Mouse (Mus musculus) intestine, postnatal 0 days (tissue): ENCODE results near the gene Cdc6. TPM values are rescaled to one million over a fixed set of nuclear protein-coding genes. Genes with fewer than 3 reads are reported as not detected.

Source experiments
- ATAC-seq: fragments of 200-750 bp; cut with Nextera tagmentation; 2 replicates; pipeline ENCODE4 v1.8.0; 2017; ENCODE audit warnings: mild to moderate bottlenecking, moderate TSS enrichment, moderate library complexity
- H3K27ac ChIP-seq: fragments of 300-500 bp; sonication (generic); 2 replicates; pipeline ENCODE4 v1.5.1; 2014; ENCODE audit warnings: mild to moderate bottlenecking, low read depth, low read length, moderate library complexity
- H3K27me3 ChIP-seq: fragments of 300-500 bp; sonication (generic); replicated peaks from 2 replicates; pipeline ENCODE4 v1.6.1; 2014; ENCODE audit warnings: low read length, mixed read lengths; ENCODE audit not compliant: control insufficient read depth, insufficient read depth
- H3K36me3 ChIP-seq: fragments of 300-500 bp; sonication (generic); 2 replicates; pipeline ENCODE4 v1.6.1; 2014; ENCODE audit warnings: mild to moderate bottlenecking, moderate library complexity; ENCODE audit not compliant: control insufficient read depth, insufficient read depth
- H3K4me1 ChIP-seq: fragments of 300-500 bp; sonication (generic); replicated peaks from 2 replicates; pipeline ENCODE4 v1.6.1; 2014; ENCODE audit warnings: antibody characterized with exemption, low read length, mixed read lengths; ENCODE audit not compliant: control insufficient read depth, insufficient read depth
- H3K4me2 ChIP-seq: fragments of 300-500 bp; sonication (generic); replicated peaks from 2 replicates; pipeline ENCODE4 v1.6.1; 2014; ENCODE audit warnings: low read depth, mild to moderate bottlenecking, moderate library complexity
- H3K4me3 ChIP-seq: fragments of 300-500 bp; sonication (generic); 2 replicates; pipeline ENCODE4 v1.5.1; 2014; ENCODE audit warnings: low read depth, low read length
- H3K9ac ChIP-seq: fragments of 300-500 bp; sonication (generic); 2 replicates; pipeline ENCODE4 v1.6.1; 2014; ENCODE audit warnings: mild to moderate bottlenecking, low read depth, low read length
- H3K9me3 ChIP-seq: fragments of 300-500 bp; sonication (generic); 2 replicates; pipeline ENCODE4 v1.6.1; 2016; ENCODE audit warnings: mixed run types; ENCODE audit not compliant: control insufficient read depth
- CTCF ChIP-seq: sonication (generic); IDR thresholded peaks from 2 replicates; pipeline ENCODE4 v1.5.1; 2016; ENCODE audit warnings: low read depth, mild to moderate bottlenecking, control low read depth, antibody characterized with exemption, moderate library complexity
- WGBS: fragments of 180-500 bp; shearing (Covaris S2); extraction: QIAGEN DNeasy Blood & Tissue Kit; methylation state at CpG from one replicate; pipeline ENCODE4 v1.1.7; 2014; 5-methylcytosine and 5-hydroxymethylcytosine counted together
- polyA plus RNA-seq: library from polyadenylated mRNA; unstranded; fragments of >200 nt; fragmentation: Nextera tagmentation; extraction: Ambion mirVana; gene quantifications from 2 replicates; pipeline ENCODE4 v1.2.1, GENCODE M21; 2015

Cdc6 gene
- polyA plus RNA-seq, 1 experiment from 2014 or later, result 4.5 TPM

DNA sequence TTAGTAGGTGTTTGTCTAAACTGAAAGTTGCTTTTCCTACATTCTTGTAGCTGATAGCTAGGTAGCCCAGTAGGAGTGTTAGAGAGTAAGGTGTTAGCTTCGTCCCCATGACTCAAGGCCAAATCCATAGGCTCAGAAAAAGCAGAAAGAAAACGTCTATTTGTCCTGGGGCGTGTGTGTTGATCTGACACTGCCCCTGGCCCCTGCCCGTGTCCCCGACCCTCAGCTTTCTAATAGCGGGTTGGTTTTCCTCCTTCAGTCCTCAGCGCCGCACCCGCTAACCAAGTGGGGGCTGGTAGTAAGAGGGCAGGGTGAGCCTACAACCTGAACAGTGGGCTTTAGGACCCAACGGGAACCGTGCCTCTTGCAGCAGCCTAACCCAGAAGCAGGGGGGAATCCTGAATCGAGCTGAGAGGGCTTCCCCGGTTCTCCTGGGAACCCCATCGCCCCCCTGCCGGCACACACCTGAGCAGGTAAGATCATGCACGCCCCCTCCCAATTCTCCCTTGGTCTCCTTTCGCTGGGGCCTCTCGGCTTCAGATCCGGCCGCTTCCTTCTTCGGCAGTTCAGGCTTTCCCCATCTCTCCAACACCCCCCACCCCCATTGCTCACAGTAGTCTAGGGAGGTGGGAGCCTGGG, 20.0 kb downstream of the Cdc6 start, which contains the start of gene Rara:
TSS of gene Rara (plus strand) at position 381 of the 639 bp plus-strand sequence.
- H3K27ac ChIP-seq, result no peak within 1 kb of the TSS; the same call in 1 of the 2 replicates
- 0 out of 2 replicates have a peak, but pooled peaks have one; percentile 10 for TF ChIP-seq CTCF
- no peaks in the 10 kb centered on the region for H3K27me3 ChIP-seq
- ATAC-seq, result no peak
- H3K4me3 ChIP-seq, result peak within 1 kb of the TSS; percentile 51
- no peaks in the 10 kb centered on the region for H3K9me3 ChIP-seq
- peaks cover 41% of the 10 kb centered on the region for H3K4me1 ChIP-seq
- H3K36me3 ChIP-seq, result no peaks in the 10 kb centered on the region
- 8% methylated on average over 21 of the region's 21 CpGs for WGBS
- peak within 1 kb of the TSS; percentile 83 for H3K4me2 ChIP-seq
- peak within 1 kb of the TSS; percentile 50 for H3K9ac ChIP-seq

DNA sequence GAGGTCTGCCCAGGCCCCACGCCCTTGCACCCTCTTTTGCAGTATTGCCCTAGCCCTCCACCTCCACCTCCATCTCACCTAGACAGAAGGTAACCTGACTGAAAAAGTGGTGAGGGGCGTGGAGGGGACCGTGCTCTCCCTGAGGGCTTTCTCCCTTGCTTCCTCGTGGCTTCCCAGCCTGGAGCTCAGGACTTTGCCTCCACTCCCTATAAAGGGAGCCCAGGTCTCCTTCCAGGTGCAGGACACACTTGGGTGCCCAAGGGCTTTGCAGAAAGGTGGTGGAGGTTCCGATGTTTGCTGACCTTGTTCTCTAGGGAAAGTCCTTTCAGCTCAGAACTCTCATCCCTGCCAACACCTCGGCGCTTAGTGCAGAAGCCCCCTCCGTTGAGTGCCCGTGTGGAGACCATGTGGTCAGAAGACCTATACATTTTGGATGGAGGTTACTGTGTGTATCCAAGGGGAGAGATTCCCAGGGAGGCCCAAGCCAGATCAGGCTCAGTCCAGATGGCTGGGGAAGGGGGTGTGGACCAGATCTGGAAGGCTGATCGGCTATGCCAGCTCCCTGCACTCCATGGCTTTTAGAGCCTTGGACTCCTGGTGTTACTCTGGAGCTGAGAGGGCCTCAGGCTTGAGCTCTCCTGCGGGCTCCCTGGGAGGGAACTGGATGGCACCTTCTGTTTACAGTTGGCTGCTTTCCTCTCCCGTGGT, 20.7 kb downstream of the Cdc6 start:
- TF ChIP-seq CTCF, result no peak
- WGBS, result 13% methylated on average over 12 of the region's 12 CpGs
- H3K4me3 ChIP-seq, result peak overlapping the region; percentile 51
- H3K4me1 ChIP-seq, result peaks cover 46% of the 10 kb centered on the region
- H3K27ac ChIP-seq, result no peak overlapping the region
- ATAC-seq, result no peak
- no peaks in the 10 kb centered on the region for H3K9me3 ChIP-seq
- H3K36me3 ChIP-seq, result no peaks in the 10 kb centered on the region
- H3K4me2 ChIP-seq, result peak overlapping the region; percentile 83
- peak overlapping the region; percentile 50 for H3K9ac ChIP-seq
- no peaks in the 10 kb centered on the region for H3K27me3 ChIP-seq

DNA sequence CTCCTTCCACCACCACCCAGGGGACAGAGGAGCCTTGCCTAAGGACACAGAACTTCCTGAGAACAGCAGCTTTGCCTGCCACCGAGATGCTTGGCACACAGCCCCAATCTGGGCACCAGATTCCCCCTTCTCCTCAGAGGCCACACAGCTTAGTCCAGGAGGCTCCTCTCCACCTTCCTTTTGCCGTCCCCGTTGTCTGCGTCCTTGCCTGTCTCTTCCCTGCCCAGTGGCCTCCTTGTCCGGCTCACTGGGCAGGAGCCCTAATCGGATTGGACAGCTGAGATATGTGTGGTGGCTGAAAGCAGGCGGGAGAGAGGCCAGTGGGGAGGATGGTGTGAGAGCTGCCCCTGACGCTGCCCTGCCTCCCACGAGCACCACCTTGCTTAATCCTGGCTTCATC, 21.9 kb downstream of the Cdc6 start:
- Histone ChIP-seq H3K4me1 (peaks cover 46% of the 10 kb centered on the region), H3K9me3 (no peaks in the 10 kb centered on the region), H3K27ac (no peak overlapping the region), H3K27me3 (no peaks in the 10 kb centered on the region), H3K4me3 (no peak overlapping the region), H3K9ac (no peak overlapping the region; the same call in 1 of the 2 replicates), H3K36me3 (no peaks in the 10 kb centered on the region), H3K4me2 (peak overlapping the region; percentile 21; the same call in 1 of the 2 replicates)
- WGBS, result 26% methylated on average over 9 of the region's 9 CpGs
- no peak for TF ChIP-seq CTCF
- no peak for ATAC-seq

DNA sequence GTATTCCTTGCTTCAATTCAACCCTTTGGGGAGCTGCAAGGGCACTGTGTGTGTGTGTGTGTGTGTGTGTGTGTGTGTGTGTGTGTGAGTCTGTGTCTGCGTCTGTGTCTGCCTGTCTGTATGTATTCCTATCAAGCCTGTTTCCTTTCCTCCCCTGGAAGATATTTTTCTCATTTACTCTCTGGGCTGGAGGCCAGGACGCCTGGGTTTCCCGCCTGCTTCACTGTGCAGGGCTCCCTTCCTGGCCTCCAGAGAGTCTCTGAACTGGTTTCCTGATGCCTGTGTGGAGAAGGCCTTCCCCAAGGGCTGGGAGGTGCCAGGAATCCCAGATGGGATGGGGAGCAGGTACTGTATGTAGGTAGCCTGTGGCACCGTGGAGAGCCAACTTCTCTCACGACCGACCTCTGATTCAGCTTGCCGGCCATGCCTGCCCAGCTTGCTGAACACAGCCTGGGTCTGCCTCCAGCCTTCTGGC, 22.6 kb downstream of the Cdc6 start:
- no peaks in the 10 kb centered on the region for H3K36me3 ChIP-seq
- H3K4me1 ChIP-seq, result peaks cover 48% of the 10 kb centered on the region
- TF ChIP-seq CTCF, result no peak
- no peak overlapping the region; the same call in 1 of the 2 replicates for H3K27ac ChIP-seq
- no peak overlapping the region for H3K4me3 ChIP-seq
- peak overlapping the region; percentile 21; the same call in 1 of the 2 replicates for H3K4me2 ChIP-seq
- H3K27me3 ChIP-seq, result no peaks in the 10 kb centered on the region
- WGBS, result 55% methylated on average over 7 of the region's 7 CpGs
- no peaks in the 10 kb centered on the region for H3K9me3 ChIP-seq
- no peak for ATAC-seq
- H3K9ac ChIP-seq, result no peak overlapping the region

DNA sequence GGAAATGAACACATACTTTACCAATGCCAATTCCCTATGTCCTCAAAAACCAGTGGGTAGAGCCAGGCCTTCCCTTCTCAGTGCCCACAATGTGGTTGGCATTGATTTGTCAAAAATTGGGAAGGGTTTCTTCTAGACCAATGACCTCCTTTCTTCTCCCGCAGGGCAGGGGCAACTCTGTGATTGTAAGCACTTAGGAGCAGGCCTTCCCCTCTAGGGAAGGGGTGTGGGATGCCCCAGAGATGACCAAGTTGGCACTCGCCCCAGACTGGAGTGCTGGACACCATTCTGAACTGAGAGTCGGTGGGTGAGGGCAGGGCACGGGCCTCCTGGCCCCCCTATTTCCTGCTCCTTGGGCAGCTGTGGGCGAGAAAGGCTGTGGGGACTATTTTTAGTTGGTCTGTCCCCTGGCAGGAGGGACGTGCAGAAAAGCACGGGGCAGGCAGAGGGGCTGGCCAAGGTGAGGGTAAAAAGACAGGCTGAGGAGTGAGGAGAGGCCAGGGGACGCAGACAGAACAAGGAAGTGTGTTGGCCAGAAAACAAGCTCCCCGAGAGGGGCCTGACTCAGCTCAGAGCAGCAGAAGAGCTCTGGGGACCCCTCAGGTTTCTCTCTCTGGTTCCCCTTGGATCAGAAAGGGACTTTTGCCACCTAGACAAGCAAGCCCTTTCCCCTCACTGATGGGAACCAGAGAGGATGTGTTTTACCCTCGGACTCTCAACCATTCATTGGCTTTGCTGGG, 23.3 kb downstream of the Cdc6 start:
- WGBS, result 27% methylated on average over 10 of the region's 10 CpGs
- Histone ChIP-seq H3K4me2 (peak overlapping the region; percentile 30; the same call in 1 of the 2 replicates), H3K27me3 (no peaks in the 10 kb centered on the region), H3K36me3 (no peaks in the 10 kb centered on the region), H3K27ac (no peak overlapping the region; the same call in 1 of the 2 replicates), H3K9ac (no peak overlapping the region), H3K4me1 (peaks cover 43% of the 10 kb centered on the region), H3K9me3 (no peaks in the 10 kb centered on the region), H3K4me3 (no peak overlapping the region)
- TF ChIP-seq CTCF, result no peak
- ATAC-seq, result no peak
